Mouse (Mus musculus) liver, adult 10 weeks (tissue): ENCODE measurements around the gene Spg11. TPM values are rescaled to one million over a fixed set of nuclear protein-coding genes. Genes with fewer than 3 reads are reported as not detected.

Experiments used
- polyA plus RNA-seq: library from polyadenylated mRNA; stranded (reverse); fragments of 350-450 nt; fragmentation: Illumina TruSeq; extraction: RNeasy Lipid Tissue Mini Kit (QIAGEN cat#74804); gene quantifications from one replicate; pipeline ENCODE4 v1.2.3, GENCODE M21; 2014; ENCODE audit warnings: low read depth, low replicate concordance

The Spg11 gene
- 2.9 TPM for polyA plus RNA-seq

DNA sequence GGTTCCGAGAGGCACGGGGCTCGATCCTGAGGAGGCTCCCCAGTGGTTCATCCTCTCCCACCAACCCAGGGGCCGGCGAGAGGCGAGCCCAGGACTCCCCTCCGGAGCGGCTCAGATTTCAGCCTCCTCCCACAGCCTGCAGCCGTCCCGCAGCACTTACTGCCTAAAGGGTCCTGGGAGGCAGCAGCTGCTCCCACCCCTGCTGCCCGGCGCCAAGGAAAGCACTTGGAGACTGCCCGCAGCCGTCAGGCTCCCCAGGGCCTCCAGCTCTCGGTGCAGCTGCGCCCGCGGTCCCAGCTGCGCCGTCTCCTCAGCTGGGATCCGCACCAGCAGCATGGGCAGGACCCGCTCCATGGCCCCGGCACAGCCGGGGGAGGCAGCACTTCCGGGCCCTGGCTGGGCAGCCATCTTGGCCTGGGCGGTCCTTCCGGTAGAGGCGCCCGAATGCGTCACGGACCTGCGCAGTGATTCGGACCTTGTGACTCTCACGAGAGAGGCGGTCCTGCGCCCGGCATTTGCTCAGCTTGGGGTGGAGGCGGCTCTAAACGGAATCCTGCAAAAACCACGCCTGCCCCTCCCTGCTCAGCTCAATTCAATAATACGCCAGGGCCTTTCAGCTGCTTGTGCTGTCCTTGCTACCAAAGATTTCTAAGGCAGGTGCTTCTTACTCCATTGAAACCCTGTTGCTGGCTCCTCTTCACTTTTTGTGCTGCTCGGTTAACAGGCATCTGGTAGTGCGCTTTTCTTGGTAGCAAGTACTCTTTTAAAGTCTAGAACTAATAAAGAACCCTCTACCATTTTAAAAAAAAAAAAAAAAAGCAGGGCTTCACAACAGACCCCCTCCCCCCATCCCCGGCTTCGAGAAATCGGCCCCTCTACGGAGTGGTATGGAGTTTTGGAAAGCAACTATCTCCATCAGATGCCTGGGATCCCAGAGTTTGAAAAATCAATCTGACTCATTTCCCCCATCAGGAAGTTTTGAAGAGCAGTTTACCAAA, at the start of gene Spg11:
TSS of gene Spg11 (minus strand) at position 426 of the 998 bp plus-strand sequence.

DNA sequence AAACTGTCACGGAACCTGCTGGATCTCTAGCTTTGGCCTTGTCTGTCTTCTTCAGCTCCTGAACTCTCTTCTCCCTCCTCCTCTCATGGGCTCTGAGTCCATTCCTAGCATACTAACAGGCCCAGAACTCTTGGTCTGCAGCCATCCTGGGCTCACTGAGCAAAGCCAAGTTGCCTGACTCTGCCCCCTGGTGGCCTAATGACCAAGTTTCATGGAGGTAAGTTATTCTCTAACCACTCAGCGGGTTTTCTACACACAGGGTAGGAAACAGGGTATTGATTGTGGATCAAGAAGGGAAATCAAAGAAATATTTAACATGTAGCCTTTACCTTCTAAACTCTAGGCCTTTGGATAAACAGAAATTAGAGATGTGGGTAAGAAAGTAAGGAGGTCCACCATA, 42.5 kb upstream of the Spg11 start, which contains the start of gene Trim69:
TSS of gene Trim69 (plus strand) at position 21 of the 400 bp plus-strand sequence.

DNA sequence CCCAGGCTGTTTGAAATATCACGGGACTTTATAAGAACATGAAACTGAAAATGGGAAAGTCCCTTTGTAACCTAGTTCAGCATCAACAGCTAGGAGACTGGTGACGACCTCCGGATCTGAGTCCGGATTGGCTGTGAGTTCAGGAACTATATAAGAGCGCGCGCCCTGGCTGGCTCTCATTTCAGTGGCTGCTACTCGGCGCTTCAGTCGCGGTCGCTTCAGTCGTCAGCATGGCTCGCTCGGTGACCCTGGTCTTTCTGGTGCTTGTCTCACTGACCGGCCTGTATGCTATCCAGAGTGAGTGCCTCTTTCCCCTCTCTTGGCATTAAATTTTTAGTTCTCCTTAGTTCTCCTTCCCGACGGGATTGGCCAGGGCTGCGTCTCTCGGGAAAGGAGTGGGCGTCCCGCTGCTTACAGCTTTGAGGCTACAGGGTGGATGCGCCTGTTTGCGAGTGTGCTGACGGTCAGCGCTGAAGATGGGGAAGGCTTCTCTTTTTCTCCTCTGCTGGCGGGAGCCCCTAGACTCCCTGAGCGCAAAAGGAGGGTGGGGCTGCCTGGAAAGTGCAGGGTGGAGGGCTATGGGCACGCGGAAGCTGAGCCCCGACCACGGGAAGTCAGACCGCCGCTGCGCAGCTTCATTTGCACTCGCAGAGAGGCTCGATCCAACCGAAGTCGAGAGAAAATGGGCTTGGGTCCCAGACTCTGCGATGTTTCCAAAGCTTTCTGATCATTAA, 29.5 kb upstream of the Spg11 start, which contains the start of gene B2m:
TSS of gene B2m (plus strand) at position 179 of the 734 bp plus-strand sequence.

DNA sequence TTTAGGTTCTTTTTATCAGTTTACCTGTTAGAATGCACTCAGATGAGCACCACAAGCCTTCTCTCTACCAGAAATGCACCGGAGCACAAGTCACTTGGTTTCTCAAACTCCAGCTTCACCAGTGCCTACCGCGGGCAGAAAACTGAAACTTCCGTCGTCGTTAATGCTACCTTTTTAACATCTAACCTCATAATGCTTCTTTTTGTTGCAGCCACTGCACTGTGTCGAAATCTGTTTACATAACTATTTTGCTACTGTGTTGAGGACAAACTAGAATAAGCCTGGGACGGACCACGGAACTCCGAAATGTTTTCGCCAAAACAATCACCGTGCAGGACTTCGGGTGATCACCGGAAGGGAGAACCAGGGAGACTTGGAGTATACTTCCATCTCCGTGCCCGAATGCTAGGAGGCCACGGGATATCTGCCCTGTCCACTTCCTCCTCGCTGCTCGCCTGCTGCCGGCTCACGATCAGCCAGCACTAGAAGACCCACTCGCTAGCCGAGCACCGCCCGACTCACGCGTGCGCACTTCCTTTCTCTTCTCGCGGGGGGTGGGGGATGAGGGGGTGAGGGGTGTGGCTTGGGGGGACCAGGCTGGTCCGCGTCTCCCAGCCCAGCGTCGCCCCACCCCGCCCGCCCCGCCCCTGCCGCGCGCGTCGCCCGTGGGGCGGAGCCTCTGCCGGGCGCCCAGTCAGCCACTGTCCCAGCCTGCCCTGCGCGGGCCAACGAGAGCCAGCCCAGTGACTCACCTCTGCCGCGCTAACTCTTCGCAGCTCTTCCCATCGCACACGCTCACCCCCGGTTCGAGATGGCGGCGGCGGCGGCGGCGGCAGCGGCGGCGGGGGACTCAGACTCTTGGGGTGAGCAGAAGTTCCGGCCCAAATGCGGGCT, 90.1 kb downstream of the Spg11 start, which contains the start of gene Eif3j1:
TSS of gene Eif3j1 (plus strand) at position 685 of the 894 bp plus-strand sequence.

Other genes with a start within 250 kb of the Spg11 start
- gene Ctdspl2, start 162.4 kb downstream of the Spg11 start, polyA plus RNA-seq: 12.6 TPM
- not detected for gene Mageb3, start 162.3 kb downstream of the Spg11 start, polyA plus RNA-seq
- 53.3 TPM for gene Eif3j1, start 89.8 kb downstream of the Spg11 start, polyA plus RNA-seq
- gene B2m, start 29.3 kb upstream of the Spg11 start, polyA plus RNA-seq: 9,040 TPM
- gene Trim69, start 42.3 kb upstream of the Spg11 start, polyA plus RNA-seq: not detected
- gene Patl2, start 67.8 kb upstream of the Spg11 start, polyA plus RNA-seq: not detected
- gene Terb2, start 67.9 kb upstream of the Spg11 start, polyA plus RNA-seq: not detected
- 1,099 TPM for gene Sord, start 116.4 kb upstream of the Spg11 start, polyA plus RNA-seq
- gene Duox2, start 180.1 kb upstream of the Spg11 start, polyA plus RNA-seq: not detected
- gene Duoxa2, start 180.5 kb upstream of the Spg11 start, polyA plus RNA-seq: not detected
- not detected for gene Duoxa1, start 195.3 kb upstream of the Spg11 start, polyA plus RNA-seq
- not detected for gene Duox1, start 197.3 kb upstream of the Spg11 start, polyA plus RNA-seq